Mouse (Mus musculus): ENCODE data around the gene Hey2. TPM values are rescaled to one million over a fixed set of nuclear protein-coding genes. Genes with fewer than 3 reads are reported as not detected.

Gene Hey2
- polyA plus RNA-seq, 1 experiment from 2014 or later: 2.8 TPM

- no peak overlapping the region for H3K4me2 ChIP-seq
- no peaks in the 10 kb centered on the region for H3K36me3 ChIP-seq (ENCODE audit: control insufficient read depth, insufficient read depth, low read length)
- no peak overlapping the region for H3K27ac ChIP-seq (ENCODE audit: low read depth, low read length)
- no peaks in the 10 kb centered on the region for H3K9me3 ChIP-seq (ENCODE audit: control insufficient read depth, low read length)
- H3K27me3 ChIP-seq (ENCODE audit: control insufficient read depth, insufficient read depth, low read length): peaks cover 10% of the 10 kb centered on the region; the same call in 1 of the 2 replicates
- no peak overlapping the region for H3K9ac ChIP-seq (ENCODE audit: low read length)
- 6% methylated on average over 1 of the region's 1 CpGs for WGBS
- H3K4me1 ChIP-seq (ENCODE audit: control insufficient read depth, insufficient read depth, low read length): peaks cover 2% of the 10 kb centered on the region; the same call in 1 of the 2 replicates
- DNase-seq (ENCODE audit: low spot score, missing footprints) (peak; percentile 79), ATAC-seq (ENCODE audit: low FRiP score) (no peak)
- H3K4me3 ChIP-seq (ENCODE audit: low read depth, low read length): no peak overlapping the region
Observed at GRCm38 (mm10) chr10:30838188-30838587, 4.4 kb downstream of the Hey2 start.

DNA sequence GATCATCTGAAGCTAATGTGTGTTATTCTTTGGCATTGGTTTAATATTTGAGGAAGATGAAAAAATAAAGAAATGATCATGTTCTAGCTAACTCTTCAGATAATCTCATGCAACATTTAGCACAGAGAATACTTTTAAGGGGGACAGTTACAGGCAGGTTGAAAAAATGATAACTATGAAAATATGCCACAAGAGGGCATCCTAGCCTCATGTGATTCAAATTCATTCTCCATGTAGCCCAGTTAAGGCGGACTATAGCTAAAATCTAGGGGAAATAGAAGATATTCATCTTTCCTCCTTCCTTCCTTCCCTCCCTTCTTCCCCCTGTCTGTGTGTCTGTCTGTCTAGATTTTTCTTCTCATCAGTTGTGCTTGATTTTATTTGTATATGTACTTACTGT, 17.6 kb downstream of the Hey2 start:
- Histone ChIP-seq H3K27ac (ENCODE audit: low read depth, low read length) (no peak overlapping the region), H3K4me3 (ENCODE audit: low read depth, low read length) (no peak overlapping the region), H3K4me2 (no peak overlapping the region), H3K27me3 (ENCODE audit: control insufficient read depth, insufficient read depth, low read length) (no peaks in the 10 kb centered on the region), H3K9ac (ENCODE audit: low read length) (no peak overlapping the region), H3K4me1 (ENCODE audit: control insufficient read depth, insufficient read depth, low read length) (no peaks in the 10 kb centered on the region), H3K9me3 (ENCODE audit: control insufficient read depth, low read length) (no peaks in the 10 kb centered on the region), H3K36me3 (ENCODE audit: control insufficient read depth, insufficient read depth, low read length) (no peaks in the 10 kb centered on the region)
- WGBS: 14% methylated on average over 1 of the region's 1 CpGs
- DNase-seq (ENCODE audit: low spot score, missing footprints): peak; percentile 95
- ATAC-seq (ENCODE audit: low FRiP score): 0 out of 2 replicates have a peak, but pooled peaks have one; percentile 22

- DNase-seq (ENCODE audit: low spot score, missing footprints) (peak; percentile 98), ATAC-seq (ENCODE audit: low FRiP score) (peak; percentile 97)
- H3K36me3 ChIP-seq (ENCODE audit: control insufficient read depth, insufficient read depth, low read length): no peaks in the 10 kb centered on the region
- H3K4me3 ChIP-seq (ENCODE audit: low read depth, low read length): peak overlapping the region; percentile 21
- no peaks in the 10 kb centered on the region for H3K4me1 ChIP-seq (ENCODE audit: control insufficient read depth, insufficient read depth, low read length)
- H3K9me3 ChIP-seq (ENCODE audit: control insufficient read depth, low read length): no peaks in the 10 kb centered on the region
- H3K27ac ChIP-seq (ENCODE audit: low read depth, low read length): no peak overlapping the region
- 0 out of 2 replicates have a peak overlapping the region, but pooled peaks have one; percentile 30 for H3K9ac ChIP-seq (ENCODE audit: low read length)
- peak overlapping the region; percentile 36; the same call in 1 of the 2 replicates for H3K4me2 ChIP-seq
- no peaks in the 10 kb centered on the region for H3K27me3 ChIP-seq (ENCODE audit: control insufficient read depth, insufficient read depth, low read length)
- WGBS: 20% methylated on average over 11 of the region's 11 CpGs
Observed at GRCm38 (mm10) chr10:30810967-30811293, 31.7 kb downstream of the Hey2 start.

DNA sequence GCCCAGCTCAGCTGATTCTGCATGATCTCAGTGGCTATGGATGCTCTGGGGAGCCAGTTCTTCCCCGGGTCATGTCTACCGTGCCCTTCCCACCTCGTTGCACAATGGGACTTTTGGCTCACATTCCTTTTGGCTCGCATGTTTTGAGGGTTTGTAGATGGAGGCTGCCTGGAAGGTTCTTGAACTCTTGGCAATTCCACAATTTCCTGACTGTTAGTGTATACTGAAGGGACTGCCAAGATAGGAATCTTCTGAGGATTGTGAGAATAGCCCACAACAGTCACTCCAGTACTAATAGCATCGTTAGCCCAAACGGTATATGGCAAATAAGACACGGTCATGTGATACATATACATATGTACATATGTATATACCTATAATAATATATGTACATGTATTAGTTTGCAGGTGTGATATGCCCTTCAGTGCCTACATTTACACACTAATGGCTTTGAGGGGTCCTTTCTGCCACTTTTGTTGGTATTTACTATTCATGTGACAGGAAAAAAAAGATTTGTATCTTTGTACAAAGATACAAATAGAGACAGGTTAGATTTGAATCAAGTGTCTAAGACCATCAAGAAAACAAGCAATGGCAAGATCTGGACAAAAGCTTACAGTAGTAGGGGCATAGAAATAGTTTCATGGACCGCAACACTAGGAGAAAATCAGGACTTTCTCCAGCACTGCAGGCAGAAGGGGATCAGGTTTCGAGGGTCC, 32.2 kb downstream of the Hey2 start:
- no peak overlapping the region for H3K27ac ChIP-seq (ENCODE audit: low read depth, low read length)
- 0 out of 2 replicates have a peak overlapping the region, but pooled peaks have one; percentile 30 for H3K9ac ChIP-seq (ENCODE audit: low read length)
- H3K4me3 ChIP-seq (ENCODE audit: low read depth, low read length): peak overlapping the region; percentile 21
- H3K36me3 ChIP-seq (ENCODE audit: control insufficient read depth, insufficient read depth, low read length): no peaks in the 10 kb centered on the region
- ATAC-seq (ENCODE audit: low FRiP score) (peak; percentile 71), DNase-seq (ENCODE audit: low spot score, missing footprints) (peak; percentile 84)
- H3K27me3 ChIP-seq (ENCODE audit: control insufficient read depth, insufficient read depth, low read length): no peaks in the 10 kb centered on the region
- no peaks in the 10 kb centered on the region for H3K9me3 ChIP-seq (ENCODE audit: control insufficient read depth, low read length)
- peak overlapping the region; percentile 36; the same call in 1 of the 2 replicates for H3K4me2 ChIP-seq
- 47% methylated on average over 9 of the region's 9 CpGs for WGBS
- no peaks in the 10 kb centered on the region for H3K4me1 ChIP-seq (ENCODE audit: control insufficient read depth, insufficient read depth, low read length)

- Histone ChIP-seq H3K4me3 (ENCODE audit: low read depth, low read length) (peak overlapping the region; percentile 67), H3K27me3 (ENCODE audit: control insufficient read depth, insufficient read depth, low read length) (no peaks in the 10 kb centered on the region), H3K9me3 (ENCODE audit: control insufficient read depth, low read length) (no peaks in the 10 kb centered on the region), H3K4me2 (peak overlapping the region; percentile 68), H3K36me3 (ENCODE audit: control insufficient read depth, insufficient read depth, low read length) (no peaks in the 10 kb centered on the region), H3K4me1 (ENCODE audit: control insufficient read depth, insufficient read depth, low read length) (no peaks in the 10 kb centered on the region), H3K27ac (ENCODE audit: low read depth, low read length) (peak overlapping the region; percentile 89), H3K9ac (ENCODE audit: low read length) (peak overlapping the region; percentile 83)
- no peak for DNase-seq (ENCODE audit: low spot score, missing footprints)
- peak; percentile 13; the same call in 1 of the 2 replicates for ATAC-seq (ENCODE audit: low FRiP score)
- WGBS: 47% methylated on average over 7 of the region's 7 CpGs
Observed at GRCm38 (mm10) chr10:30803587-30804253, 38.9 kb downstream of the Hey2 start.

DNA sequence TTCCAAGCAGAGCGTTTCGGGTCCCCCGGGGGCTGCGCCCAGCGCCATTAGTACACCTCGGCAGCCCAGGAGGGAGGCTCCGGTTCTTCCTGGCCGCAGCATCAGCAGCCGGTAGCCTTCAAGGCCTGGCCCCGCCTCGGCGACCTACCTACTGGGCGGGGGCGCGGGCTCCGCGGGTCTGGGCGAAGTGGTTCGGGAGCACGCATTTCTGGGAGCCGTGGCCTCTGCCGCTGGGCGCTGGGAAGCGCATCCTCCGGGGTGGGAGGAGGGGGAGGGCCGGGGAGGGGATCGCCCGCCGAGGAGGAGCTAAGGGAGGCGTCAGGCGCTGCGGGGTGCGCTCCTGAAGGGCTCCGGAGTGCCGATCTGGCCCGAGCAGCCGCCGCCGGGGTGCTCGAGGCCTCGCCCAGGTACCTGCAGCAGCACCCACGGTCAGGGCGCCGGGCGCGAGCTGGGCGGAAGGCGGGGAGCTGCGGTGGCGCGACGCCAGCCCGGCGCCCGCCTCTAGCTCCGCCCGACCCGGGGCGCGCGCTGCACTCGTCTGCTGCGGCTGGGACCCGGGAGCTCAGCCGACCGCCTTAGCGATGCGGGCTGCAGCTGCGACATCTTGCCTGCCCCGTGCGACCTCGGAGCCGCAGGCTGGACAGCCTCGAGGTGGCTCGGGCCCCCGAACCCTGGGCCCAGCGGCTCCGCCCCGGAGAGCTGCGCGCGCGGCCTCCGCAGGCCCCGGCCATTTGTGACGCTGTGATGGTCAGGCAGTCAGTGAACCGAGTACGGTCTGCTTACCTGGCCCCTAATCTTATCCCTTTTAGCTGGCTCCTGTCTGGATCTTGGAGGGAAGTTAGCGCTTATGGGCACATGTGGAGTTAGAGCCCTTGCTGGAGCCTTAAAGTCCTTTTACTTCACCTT, 39.7 kb downstream of the Hey2 start, which contains the start of gene Ncoa7:
Gene Ncoa7 (minus strand): TSS at position 646 of the 906 bp plus-strand sequence.
- ATAC-seq (ENCODE audit: low FRiP score) (peak; percentile 92), DNase-seq (ENCODE audit: low spot score, missing footprints) (peak; percentile 98)
- H3K4me2 ChIP-seq: peak within 1 kb of the TSS; percentile 68
- H3K27ac ChIP-seq (ENCODE audit: low read depth, low read length): peak within 1 kb of the TSS; percentile 89
- H3K36me3 ChIP-seq (ENCODE audit: control insufficient read depth, insufficient read depth, low read length): no peaks in the 10 kb centered on the region
- H3K4me3 ChIP-seq (ENCODE audit: low read depth, low read length): peak within 1 kb of the TSS; percentile 67
- no peaks in the 10 kb centered on the region for H3K27me3 ChIP-seq (ENCODE audit: control insufficient read depth, insufficient read depth, low read length)
- WGBS: 0% methylated on average over 82 of the region's 89 CpGs
- H3K9ac ChIP-seq (ENCODE audit: low read length): peak within 1 kb of the TSS; percentile 83
- H3K4me1 ChIP-seq (ENCODE audit: control insufficient read depth, insufficient read depth, low read length): no peaks in the 10 kb centered on the region
- no peaks in the 10 kb centered on the region for H3K9me3 ChIP-seq (ENCODE audit: control insufficient read depth, low read length)

DNA sequence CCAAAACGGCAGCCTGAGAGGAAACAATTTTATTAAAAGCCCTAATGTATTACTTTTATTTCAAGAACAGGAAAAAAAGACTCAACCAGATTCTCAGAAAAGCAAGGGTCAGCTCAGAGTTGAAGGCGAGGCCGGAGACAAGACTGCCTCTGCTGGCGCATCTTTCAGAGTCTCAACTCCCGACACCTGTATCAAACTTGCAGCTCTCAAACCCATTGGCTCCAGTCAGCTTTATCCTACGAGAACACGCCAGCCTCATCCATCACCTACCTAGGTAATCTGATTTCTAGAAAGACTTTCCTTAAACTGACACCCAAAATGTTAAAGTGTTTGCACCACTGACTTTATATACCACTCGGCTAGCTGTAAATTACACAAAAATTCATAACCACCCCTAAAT, 40.6 kb downstream of the Hey2 start:
- Histone ChIP-seq H3K36me3 (ENCODE audit: control insufficient read depth, insufficient read depth, low read length) (no peaks in the 10 kb centered on the region), H3K9me3 (ENCODE audit: control insufficient read depth, low read length) (no peaks in the 10 kb centered on the region), H3K4me1 (ENCODE audit: control insufficient read depth, insufficient read depth, low read length) (no peaks in the 10 kb centered on the region), H3K27me3 (ENCODE audit: control insufficient read depth, insufficient read depth, low read length) (no peaks in the 10 kb centered on the region), H3K9ac (ENCODE audit: low read length) (peak overlapping the region; percentile 83), H3K27ac (ENCODE audit: low read depth, low read length) (no peak overlapping the region), H3K4me3 (ENCODE audit: low read depth, low read length) (peak overlapping the region; percentile 67), H3K4me2 (peak overlapping the region; percentile 68)
- DNase-seq (ENCODE audit: low spot score, missing footprints): no peak
- WGBS: 8% methylated on average over 8 of the region's 8 CpGs
- ATAC-seq (ENCODE audit: low FRiP score): no peak

DNA sequence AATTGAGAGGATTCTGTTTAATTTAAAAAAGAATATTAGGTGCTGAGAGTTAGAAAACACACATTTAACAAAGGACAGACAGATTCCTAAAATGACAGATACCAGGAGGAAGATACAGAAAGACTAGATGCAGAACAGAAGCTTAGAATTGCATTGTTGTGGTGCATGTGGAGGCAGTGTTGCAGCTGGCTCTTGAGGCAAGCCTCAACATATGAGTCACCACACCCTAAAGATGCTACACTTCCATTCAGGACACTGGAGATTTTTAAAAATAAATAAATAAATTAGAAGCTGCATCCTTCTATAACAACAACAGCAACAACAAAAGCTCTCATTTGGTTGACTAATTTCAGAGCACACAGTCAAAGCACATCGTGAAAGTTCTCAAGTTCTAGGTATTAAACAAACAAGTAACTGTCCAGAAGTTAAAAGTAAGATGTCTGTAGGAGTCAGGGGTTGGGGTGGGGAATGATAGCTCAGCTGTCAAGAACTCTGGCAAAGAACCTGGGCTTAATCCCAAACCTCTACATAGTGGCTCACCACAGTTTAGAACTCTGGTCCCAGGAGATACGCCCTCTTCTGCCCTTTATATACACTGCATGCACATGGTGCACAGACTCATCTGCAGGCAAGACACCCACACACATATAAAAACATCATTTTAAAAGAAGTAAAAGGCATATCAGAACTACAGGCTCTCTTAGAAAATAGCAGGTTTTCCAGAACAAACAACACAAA, 42.7 kb downstream of the Hey2 start:
- H3K36me3 ChIP-seq (ENCODE audit: control insufficient read depth, insufficient read depth, low read length): no peaks in the 10 kb centered on the region
- H3K9ac ChIP-seq (ENCODE audit: low read length): no peak overlapping the region
- no peaks in the 10 kb centered on the region for H3K9me3 ChIP-seq (ENCODE audit: control insufficient read depth, low read length)
- DNase-seq (ENCODE audit: low spot score, missing footprints): no peak
- H3K4me2 ChIP-seq: no peak overlapping the region
- H3K27me3 ChIP-seq (ENCODE audit: control insufficient read depth, insufficient read depth, low read length): no peaks in the 10 kb centered on the region
- no peak for ATAC-seq (ENCODE audit: low FRiP score)
- WGBS: 90% methylated on average over 2 of the region's 2 CpGs
- H3K4me1 ChIP-seq (ENCODE audit: control insufficient read depth, insufficient read depth, low read length): no peaks in the 10 kb centered on the region
- no peak overlapping the region for H3K27ac ChIP-seq (ENCODE audit: low read depth, low read length)
- no peak overlapping the region for H3K4me3 ChIP-seq (ENCODE audit: low read depth, low read length)

Measured in midbrain, embryonic 11.5 days (tissue).